Mouse (Mus musculus) hindlimb bud, embryonic 11.5 days (tissue): ENCODE results near the gene Gm16867.
"Not testable (repeated sequence)": the region's sequence is repeated elsewhere in the genome, so short reads cannot be mapped to it uniquely, and the experiment has no call there.

Experiments
- DNase-seq: peaks from one replicate; pipeline ENCODE4 v3.0.0-alpha.2; 2012; ENCODE audit warnings: low read depth, low spot score; ENCODE audit errors: extremely low spot score

Gm16867 gene

DNA sequence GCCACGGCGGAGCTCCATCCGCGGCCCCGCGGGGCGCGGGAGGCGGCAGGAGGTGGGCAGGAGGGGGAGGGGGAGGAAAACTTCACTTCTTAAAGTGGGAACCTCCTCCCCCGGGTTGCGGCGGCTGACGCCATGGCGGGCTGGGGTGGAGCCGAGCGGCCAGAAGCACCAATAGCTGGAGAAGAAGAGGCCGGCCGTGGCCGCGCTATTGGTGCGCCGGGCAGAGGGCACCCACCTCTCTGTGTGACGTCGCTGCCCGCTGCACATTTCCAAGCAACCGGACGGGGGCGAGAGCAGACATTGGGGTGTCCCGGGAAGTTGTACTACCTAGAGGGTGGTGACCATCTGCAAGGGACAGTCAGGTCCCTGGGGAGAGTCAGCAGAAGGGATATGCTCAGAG is at the start of gene Gm16867:
TSS of gene Gm16867 (minus strand) at position 189 of the 400 bp plus-strand sequence.
- not testable (repeated sequence) for DNase-seq

- DNase-seq: not testable (repeated sequence)
Observed at GRCm38 (mm10) chr14:69547310-69547709, 44.1 kb upstream of the Gm16867 start.

GRCm38 (mm10) chr14:69545052-69545451 is 41.9 kb upstream of the Gm16867 start:
- DNase-seq: not testable (repeated sequence)

GRCm38 (mm10) chr14:69544033-69544432 is 40.9 kb upstream of the Gm16867 start:
- not testable (repeated sequence) for DNase-seq

DNA sequence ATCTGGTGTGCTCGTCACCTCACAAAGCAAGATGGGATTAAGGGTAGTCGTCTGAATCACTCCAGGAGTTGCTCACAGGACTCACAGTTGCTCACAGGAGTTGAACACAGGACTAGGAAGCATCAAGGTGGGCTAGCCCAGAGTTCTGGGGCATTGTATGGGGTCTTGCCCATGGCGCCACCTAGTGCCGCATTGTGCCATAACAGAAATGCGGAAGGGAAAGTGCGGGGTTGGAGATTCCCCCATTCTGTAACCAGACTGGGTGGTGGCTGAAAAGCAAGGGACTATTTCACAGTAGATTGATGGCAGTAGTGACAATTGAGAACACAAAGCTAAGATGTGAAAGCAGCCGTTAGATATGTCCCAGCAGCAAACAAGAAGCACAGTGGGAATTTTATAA is 39.5 kb upstream of the Gm16867 start:
- DNase-seq: not testable (repeated sequence)

GRCm38 (mm10) chr14:69540113-69540512 is 37.0 kb upstream of the Gm16867 start:
- DNase-seq: not testable (repeated sequence)

- not testable (repeated sequence) for DNase-seq
Observed at GRCm38 (mm10) chr14:69536539-69536938, 33.4 kb upstream of the Gm16867 start.

DNA sequence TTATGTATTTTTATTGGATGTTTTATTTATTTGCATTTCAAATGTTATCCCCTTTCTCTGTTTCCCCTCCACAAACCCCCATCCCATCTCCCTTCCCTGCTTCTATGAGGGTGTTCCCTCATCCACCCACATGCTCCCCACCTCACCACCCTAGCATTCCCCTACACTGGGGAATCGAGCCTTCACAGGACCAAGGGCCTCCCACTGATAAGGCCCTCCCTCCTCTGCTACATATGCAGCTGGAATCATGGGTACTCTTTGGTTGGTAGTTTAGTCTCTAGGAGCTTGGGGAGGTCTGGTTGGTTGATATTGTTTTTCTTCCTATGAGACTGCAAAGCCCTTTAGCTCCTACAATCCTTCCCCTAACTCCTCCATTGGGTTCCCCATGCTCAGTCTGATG is 23.0 kb upstream of the Gm16867 start:
- not testable (repeated sequence) for DNase-seq

DNA sequence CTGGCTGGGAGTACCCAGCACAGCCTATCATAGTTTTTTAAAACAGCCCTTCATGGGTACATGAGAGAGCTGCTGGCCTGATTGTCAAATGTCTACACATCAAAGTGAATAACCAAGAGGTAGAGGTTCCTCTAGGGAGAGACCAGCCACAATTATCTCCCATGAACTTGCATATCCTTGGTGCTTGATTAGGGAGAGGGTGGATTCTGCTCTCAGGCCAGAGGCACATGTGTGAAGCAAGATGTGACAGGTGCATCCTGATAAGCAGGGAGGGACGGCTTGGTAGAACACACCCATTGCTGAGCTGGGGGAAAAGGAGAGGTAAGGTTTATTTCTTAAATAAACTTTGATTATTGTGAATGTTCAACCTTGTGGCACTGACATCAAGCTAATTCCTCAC is 19.8 kb upstream of the Gm16867 start:
- DNase-seq: not testable (repeated sequence)

GRCm38 (mm10) chr14:69520810-69521209 is 17.6 kb upstream of the Gm16867 start:
- not testable (repeated sequence) for DNase-seq

- not testable (repeated sequence) for DNase-seq
Observed at GRCm38 (mm10) chr14:69512449-69512848, 9.3 kb upstream of the Gm16867 start, which contains the start of gene Gm27179. Gene Gm27179 (minus strand): TSS chr14:69512549.

DNA sequence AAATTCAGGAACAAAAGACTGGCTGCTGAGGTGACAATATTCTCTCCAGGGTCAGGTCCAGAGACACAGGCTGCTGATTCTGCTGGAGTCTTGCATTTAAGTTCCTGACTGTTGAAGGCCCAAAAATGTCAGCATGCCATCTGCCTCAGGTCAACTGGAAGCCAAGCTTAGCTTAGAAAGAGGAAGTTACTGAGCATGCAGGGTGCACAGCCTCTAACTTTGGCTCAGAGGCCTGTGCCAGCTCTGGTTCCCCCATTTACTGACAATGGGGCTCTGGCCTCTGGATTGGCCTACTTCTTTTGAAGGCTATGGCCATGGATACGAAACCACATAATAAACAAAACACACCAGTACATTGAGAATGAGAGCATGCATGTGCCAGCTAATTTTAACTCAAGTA is 3.8 kb upstream of the Gm16867 start:
- DNase-seq: not testable (repeated sequence)

- DNase-seq: not testable (repeated sequence)
Observed at GRCm38 (mm10) chr14:69502440-69503150, 567 bp downstream of the Gm16867 start.

DNA sequence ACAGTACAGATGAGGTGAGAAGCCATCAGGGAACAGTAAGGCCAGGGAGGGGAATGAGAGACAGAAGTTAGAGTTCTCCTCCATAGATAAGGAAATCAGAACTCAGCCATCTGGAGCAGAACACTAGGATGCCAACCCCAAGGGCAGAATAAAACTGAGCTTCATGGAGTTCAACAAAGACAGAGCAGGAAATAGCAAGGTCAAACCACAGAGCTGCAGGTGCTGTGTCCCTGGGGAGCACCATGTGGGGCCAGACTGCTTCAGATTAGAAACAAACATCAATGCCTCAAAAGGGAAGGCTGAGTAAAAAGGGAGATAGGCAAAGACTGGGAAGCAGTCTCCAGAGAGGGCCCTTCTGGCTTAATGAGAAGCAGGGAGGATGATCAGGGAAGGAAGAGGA is 6.9 kb downstream of the Gm16867 start:
- not testable (repeated sequence) for DNase-seq

DNA sequence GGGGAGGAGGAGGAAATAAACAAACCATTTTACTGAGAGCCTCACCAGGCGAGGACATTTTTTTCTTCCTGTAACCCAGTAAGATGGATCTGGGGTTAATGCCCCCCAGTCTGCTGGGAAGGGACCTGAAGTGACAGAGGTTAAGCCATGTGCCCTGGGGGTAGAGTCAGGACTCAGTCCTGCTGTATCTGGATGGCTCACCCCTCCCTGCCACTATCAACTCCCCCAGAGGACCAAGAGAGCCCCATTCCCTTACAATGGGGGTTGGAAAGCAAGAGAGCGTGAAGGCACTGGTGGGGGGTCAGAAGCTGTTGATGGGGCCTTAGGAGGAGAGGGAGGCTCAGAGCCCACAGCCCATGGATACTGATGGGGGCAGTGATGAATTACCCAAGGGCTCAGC is 8.2 kb downstream of the Gm16867 start:
- DNase-seq: not testable (repeated sequence)

- not testable (repeated sequence) for DNase-seq
Observed at GRCm38 (mm10) chr14:69494522-69494921, 8.6 kb downstream of the Gm16867 start.

- DNase-seq: not testable (repeated sequence)
Observed at GRCm38 (mm10) chr14:69488001-69488400, 15.2 kb downstream of the Gm16867 start.

DNA sequence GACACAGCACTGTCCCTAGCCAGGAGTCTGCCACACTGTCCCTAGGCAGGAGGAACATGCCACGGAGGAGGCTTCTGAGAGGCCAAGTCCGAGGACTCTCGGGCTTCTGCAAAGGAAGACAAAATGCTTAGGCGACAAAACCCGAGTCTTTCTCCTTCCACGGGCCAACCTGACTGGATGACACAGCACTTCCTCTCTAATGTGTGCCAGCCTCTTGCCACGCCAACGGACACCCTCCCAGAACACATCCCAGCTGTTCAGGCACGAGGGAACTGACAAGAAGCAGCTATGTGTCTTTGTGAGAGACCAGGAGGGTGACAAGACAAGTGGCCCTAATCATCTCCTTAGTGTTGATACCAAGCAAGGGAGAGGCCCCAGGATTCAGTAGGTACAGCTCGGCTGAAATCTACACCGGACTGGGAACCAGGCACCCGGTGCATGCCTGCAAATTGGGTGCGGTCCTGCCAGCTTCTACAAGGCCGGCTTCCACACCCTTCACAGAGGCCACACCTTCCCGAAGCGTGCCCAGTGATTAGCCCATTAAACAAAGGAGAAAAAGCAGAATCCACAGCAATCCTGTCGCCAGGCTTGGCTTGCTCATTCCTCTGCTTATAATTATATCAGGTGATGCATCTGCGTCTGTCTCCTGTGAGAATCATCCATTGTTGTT is 17.6 kb downstream of the Gm16867 start:
- not testable (repeated sequence) for DNase-seq

DNA sequence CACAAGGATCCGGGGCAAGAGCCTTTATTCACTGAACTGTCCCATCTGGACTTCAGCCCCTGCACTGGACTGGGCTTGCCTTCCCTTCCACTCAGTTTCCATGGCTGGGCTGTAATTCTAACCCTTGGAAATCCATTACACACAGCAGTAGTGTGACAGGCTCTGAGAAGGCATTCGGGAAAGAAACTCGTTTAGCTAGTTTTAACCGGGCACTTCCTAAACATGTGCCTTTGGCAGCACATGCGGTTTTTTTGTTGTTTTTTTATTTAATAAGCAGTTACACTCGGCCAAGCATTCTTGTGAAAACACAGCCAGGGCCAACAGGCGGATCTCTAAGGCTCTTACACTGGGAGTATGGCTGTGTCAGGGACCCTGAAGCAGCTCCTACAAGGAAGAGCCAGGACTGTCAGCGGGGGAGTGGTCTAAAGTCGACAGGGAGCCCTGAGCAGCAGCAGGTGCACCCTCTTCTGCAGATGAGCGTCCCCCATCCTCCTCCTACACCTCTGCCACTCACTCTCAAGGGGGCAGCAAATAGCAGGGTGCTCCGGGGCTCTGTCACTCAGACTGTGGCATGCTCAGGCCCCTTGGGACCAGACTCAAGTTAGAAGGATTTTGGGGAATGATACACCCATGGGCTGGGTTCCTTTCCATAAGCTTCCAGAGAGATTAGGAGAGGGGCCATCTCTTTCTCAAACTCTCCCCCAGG is 29.1 kb downstream of the Gm16867 start:
- not testable (repeated sequence) for DNase-seq

- not testable (repeated sequence) for DNase-seq
Observed at GRCm38 (mm10) chr14:69473322-69473721, 29.8 kb downstream of the Gm16867 start.

DNA sequence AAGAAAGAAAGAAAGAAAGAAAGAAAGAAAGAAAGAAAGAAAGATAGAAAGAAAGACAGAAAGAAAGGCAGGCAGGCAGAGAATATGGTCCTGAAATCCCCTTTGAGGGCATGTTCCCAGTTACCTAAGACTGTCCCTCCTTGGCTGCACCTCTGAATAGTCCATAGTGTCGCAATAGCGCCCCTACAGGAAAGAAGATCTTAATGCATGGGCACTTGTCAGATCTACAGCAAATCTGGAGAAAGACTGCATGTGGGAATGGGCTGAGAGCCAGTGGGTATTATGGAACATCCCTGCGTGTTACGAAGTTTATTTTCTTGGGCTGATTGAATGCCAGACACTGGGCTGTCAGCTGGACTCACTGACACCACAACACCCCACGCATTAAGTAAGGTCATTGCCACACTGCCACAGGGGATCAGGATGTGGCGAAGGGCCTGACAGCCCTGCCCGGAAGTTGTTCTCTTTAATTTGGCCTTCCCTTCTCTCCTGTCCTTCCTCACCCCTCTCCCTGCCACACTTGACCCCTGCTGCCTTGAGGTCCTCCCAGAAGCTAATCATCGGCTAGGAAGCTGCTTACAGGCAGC is 32.9 kb downstream of the Gm16867 start:
- not testable (repeated sequence) for DNase-seq
